Mouse (Mus musculus): ENCODE results near the gene Gm10322. TPM values are rescaled to one million over a fixed set of nuclear protein-coding genes. Genes with fewer than 3 reads are reported as not detected.

Gene Gm10322
- polyA plus RNA-seq (2012; ENCODE audit: insufficient read depth, insufficient read length, low replicate concordance, missing spikeins) = not detected in 2 replicates

DNA sequence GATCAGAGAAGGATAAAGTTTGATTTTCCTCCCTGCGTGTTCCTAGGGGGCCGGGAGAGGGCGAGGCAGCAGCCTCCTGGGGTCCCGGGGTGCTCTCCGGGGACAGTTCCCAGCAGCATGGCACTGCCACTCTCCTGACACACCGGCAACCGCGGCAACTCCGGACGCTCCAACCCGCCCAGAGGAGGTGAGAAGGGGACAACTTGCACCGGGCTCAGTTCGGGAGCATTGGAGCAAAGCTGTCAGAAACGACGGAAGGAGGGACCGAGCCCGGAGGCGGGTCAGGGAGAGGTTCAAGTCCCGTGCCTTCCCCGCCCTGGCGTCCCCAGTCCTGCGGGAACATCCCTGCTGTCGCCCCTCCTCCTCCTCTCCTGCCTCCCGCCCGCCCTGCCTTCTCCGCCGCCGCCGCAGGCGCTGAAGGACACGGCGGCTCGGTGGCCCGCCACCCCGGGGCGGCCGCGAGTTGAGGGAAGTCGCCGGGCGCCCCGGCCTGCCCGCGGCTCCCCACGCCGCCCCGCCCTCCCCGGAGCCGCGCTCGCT is at the start of gene Gm10322:
Gene Gm10322, plus strand, starts transcription at position 83 of the 540 bp plus-strand sequence.
- WGBS = under 1% methylated on average over 47 of the region's 51 CpGs
- Histone ChIP-seq H3K4me1 (ENCODE audit: control insufficient read depth, insufficient read depth, low read length) (peaks cover 6% of the 10 kb centered on the region), H3K4me3 (ENCODE audit: insufficient read depth, low read depth, low read length) (peak within 1 kb of the TSS; percentile 97), H3K27ac (ENCODE audit: insufficient read depth, low read depth, low read length) (peak within 1 kb of the TSS; percentile 15; the same call in 1 of the 2 replicates)
- TF ChIP-seq CTCF (IDR thresholded peaks at IDR 0.05; ENCODE audit: insufficient read depth, low read depth, low read length) = no peak
- no peak for TF ChIP-seq POLR2A (IDR thresholded peaks at IDR 0.05; ENCODE audit: insufficient read depth, low read depth, low read length)

DNA sequence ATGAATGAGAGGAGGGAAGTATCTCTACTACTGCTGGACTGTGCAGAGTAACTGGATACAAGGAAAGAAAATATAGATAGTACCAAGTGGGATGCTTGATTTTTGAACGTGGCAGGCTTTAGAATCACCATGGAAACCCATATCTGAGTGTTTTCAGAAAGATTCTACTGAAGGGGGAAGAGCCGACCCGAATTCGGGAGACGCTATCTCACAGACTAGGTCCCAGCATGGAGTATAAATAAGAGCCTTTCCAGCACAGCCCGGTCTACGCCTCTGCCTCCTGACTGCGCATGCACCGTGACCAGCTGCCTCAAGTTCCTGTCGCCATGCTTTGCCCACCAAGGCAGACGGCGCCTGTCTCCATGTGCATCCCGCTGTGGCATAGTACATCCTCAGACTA is 48.9 kb upstream of the Gm10322 start:
- H3K27ac ChIP-seq (ENCODE audit: insufficient read depth, low read depth, low read length) = no peak overlapping the region
- WGBS = 78% methylated on average over 13 of the region's 13 CpGs
- TF ChIP-seq POLR2A (IDR thresholded peaks at IDR 0.05; ENCODE audit: insufficient read depth, low read depth, low read length) (no peak), CTCF (IDR thresholded peaks at IDR 0.05; ENCODE audit: insufficient read depth, low read depth, low read length) (no peak)
- 0 out of 2 replicates have a peak, but pooled peaks cover 2% of the 10 kb centered on the region for H3K4me1 ChIP-seq (ENCODE audit: control insufficient read depth, insufficient read depth, low read length)
- H3K4me3 ChIP-seq (ENCODE audit: insufficient read depth, low read depth, low read length) = no peak overlapping the region

DNA sequence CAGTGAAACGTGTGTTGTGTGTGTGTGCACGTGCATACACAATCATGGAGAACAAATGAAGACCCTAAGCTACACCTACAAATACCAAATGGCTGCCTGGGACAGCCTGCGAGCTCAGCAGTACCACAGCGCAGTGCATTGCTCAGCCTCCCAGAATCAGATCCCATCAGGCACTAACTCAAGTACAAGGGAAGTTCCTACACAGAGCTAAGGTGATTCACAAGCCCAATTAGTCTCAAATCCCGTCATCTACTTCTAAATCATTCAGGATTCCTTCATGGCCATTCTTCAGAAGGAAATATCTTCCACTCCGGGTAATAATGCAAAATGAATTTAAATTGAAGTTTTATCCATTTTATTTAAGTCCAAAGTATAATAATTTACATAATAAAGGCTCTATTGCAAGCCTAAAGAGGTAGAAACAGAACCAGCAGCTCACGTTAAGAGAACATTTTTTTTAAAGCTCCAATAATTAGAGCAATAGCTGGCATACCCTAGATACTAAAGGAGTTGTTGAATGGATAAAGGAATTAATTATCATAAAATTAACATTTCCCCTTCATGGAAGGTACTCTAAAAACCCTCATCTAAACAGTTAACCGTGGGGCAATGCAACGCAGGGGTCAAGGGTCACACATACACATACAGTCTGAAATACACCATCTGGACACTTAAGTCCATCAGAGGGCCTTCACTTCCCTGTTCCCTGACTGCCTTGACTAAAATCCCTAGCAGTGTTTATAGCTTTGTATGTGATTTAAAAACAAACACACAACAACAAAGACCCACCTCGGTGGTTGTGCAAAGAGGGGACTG is 47.0 kb upstream of the Gm10322 start:
- TF ChIP-seq POLR2A (IDR thresholded peaks at IDR 0.05; ENCODE audit: insufficient read depth, low read depth, low read length) (no peak), CTCF (IDR thresholded peaks at IDR 0.05; ENCODE audit: insufficient read depth, low read depth, low read length) (no peak)
- 58% methylated on average over 10 of the region's 10 CpGs for whole genome bisulfite sequencing
- Histone ChIP-seq H3K4me3 (ENCODE audit: insufficient read depth, low read depth, low read length) (no peak overlapping the region), H3K4me1 (ENCODE audit: control insufficient read depth, insufficient read depth, low read length) (0 out of 2 replicates have a peak, but pooled peaks cover 2% of the 10 kb centered on the region), H3K27ac (ENCODE audit: insufficient read depth, low read depth, low read length) (no peak overlapping the region)

DNA sequence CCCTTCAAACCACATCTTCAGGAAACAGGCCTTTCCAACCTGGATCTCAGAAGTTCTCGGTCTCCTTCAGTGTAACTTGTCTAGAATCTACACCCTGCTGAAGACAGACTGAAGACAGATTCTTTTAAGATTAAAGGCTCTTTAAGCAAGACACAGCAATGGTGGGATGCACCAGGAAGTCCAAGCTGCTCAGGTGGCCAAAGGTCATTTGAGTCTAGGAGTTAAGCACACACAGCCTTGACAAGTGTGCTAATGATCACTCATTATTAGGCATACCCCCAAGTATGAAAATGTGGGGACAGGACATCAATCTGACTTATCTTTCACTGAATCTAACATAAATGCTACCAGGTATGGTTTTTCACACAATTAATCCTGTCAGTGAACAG is 46.4 kb upstream of the Gm10322 start:
- Histone ChIP-seq H3K4me1 (ENCODE audit: control insufficient read depth, insufficient read depth, low read length) (0 out of 2 replicates have a peak, but pooled peaks cover 2% of the 10 kb centered on the region), H3K4me3 (ENCODE audit: insufficient read depth, low read depth, low read length) (no peak overlapping the region), H3K27ac (ENCODE audit: insufficient read depth, low read depth, low read length) (no peak overlapping the region)
- 93% methylated on average over 1 of the region's 1 CpGs for WGBS
- TF ChIP-seq POLR2A (IDR thresholded peaks at IDR 0.05; ENCODE audit: insufficient read depth, low read depth, low read length) (no peak), CTCF (IDR thresholded peaks at IDR 0.05; ENCODE audit: insufficient read depth, low read depth, low read length) (no peak)

- TF ChIP-seq CTCF (IDR thresholded peaks at IDR 0.05; ENCODE audit: insufficient read depth, low read depth, low read length) (no peak), POLR2A (IDR thresholded peaks at IDR 0.05; ENCODE audit: insufficient read depth, low read depth, low read length) (no peak)
- WGBS = 78% methylated on average over 6 of the region's 6 CpGs
- no peak overlapping the region for H3K27ac ChIP-seq (ENCODE audit: insufficient read depth, low read depth, low read length)
- H3K4me3 ChIP-seq (ENCODE audit: insufficient read depth, low read depth, low read length) = no peak overlapping the region
- H3K4me1 ChIP-seq (ENCODE audit: control insufficient read depth, insufficient read depth, low read length) = 0 out of 2 replicates have a peak, but pooled peaks cover 2% of the 10 kb centered on the region
These were observed 45.5 kb upstream of the Gm10322 start for GRCm38 (mm10) chr10:59570360-59570759.

DNA sequence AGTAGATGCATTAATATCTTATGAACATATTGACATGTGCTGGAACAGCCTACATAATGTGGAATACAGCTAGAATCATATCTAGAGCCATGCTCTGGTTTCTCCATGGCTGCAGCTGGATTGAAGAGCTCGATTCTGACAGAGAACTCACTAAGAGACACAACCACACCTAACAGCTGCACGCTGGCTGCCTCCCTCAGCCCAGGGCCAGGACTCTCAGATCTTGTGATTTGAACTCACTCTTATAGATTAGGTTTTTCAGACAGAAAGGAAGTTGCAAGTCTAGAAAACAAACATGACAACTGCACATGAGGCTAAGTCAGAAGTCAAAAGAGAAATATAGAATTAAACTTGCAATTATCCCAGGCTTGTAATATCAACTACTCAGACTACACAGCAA is 45.1 kb upstream of the Gm10322 start:
- Histone ChIP-seq H3K4me1 (ENCODE audit: control insufficient read depth, insufficient read depth, low read length) (0 out of 2 replicates have a peak, but pooled peaks cover 2% of the 10 kb centered on the region), H3K27ac (ENCODE audit: insufficient read depth, low read depth, low read length) (no peak overlapping the region), H3K4me3 (ENCODE audit: insufficient read depth, low read depth, low read length) (no peak overlapping the region)
- TF ChIP-seq POLR2A (IDR thresholded peaks at IDR 0.05; ENCODE audit: insufficient read depth, low read depth, low read length) (no peak), CTCF (IDR thresholded peaks at IDR 0.05; ENCODE audit: insufficient read depth, low read depth, low read length) (no peak)
- WGBS = 70% methylated on average over 2 of the region's 2 CpGs

GRCm38 (mm10) chr10:59571273-59571672 is 44.6 kb upstream of the Gm10322 start:
- Histone ChIP-seq H3K4me1 (ENCODE audit: control insufficient read depth, insufficient read depth, low read length) (peaks cover 2% of the 10 kb centered on the region; the same call in 1 of the 2 replicates), H3K27ac (ENCODE audit: insufficient read depth, low read depth, low read length) (no peak overlapping the region), H3K4me3 (ENCODE audit: insufficient read depth, low read depth, low read length) (no peak overlapping the region)
- TF ChIP-seq CTCF (IDR thresholded peaks at IDR 0.05; ENCODE audit: insufficient read depth, low read depth, low read length) (no peak), POLR2A (IDR thresholded peaks at IDR 0.05; ENCODE audit: insufficient read depth, low read depth, low read length) (no peak)
- WGBS = 94% methylated on average over 4 of the region's 4 CpGs

- no peak for TF ChIP-seq POLR2A (IDR thresholded peaks at IDR 0.05; ENCODE audit: insufficient read depth, low read depth, low read length)
- no peak for TF ChIP-seq CTCF (IDR thresholded peaks at IDR 0.05; ENCODE audit: insufficient read depth, low read depth, low read length)
- WGBS = 91% methylated on average over 5 of the region's 5 CpGs
- H3K27ac ChIP-seq (ENCODE audit: insufficient read depth, low read depth, low read length) = no peak overlapping the region
These were observed 43.9 kb upstream of the Gm10322 start for GRCm38 (mm10) chr10:59571964-59572363.

GRCm38 (mm10) chr10:59576305-59576704 is 39.6 kb upstream of the Gm10322 start:
- Histone ChIP-seq H3K4me1 (ENCODE audit: control insufficient read depth, insufficient read depth, low read length) (peaks cover 4% of the 10 kb centered on the region), H3K4me3 (ENCODE audit: insufficient read depth, low read depth, low read length) (no peak overlapping the region), H3K27ac (ENCODE audit: insufficient read depth, low read depth, low read length) (no peak overlapping the region)
- WGBS = 34% methylated on average over 5 of the region's 5 CpGs
- TF ChIP-seq CTCF (IDR thresholded peaks at IDR 0.05; ENCODE audit: insufficient read depth, low read depth, low read length) (no peak), POLR2A (IDR thresholded peaks at IDR 0.05; ENCODE audit: insufficient read depth, low read depth, low read length) (no peak)

More at GRCm38 (mm10) chr10:59571964-59572363, 43.9 kb upstream of the Gm10322 start:
- Histone ChIP-seq H3K4me1 (ENCODE audit: control insufficient read depth, insufficient read depth, low read length) (peaks cover 4% of the 10 kb centered on the region; the same call in 1 of the 2 replicates), H3K4me3 (ENCODE audit: insufficient read depth, low read depth, low read length) (no peak overlapping the region)

All from olfactory bulb, adult 2 months (tissue).